Mouse (Mus musculus) heart, postnatal 0 days (tissue): Measurements from ENCODE around the gene Tmc6. TPM values are rescaled to one million over a fixed set of nuclear protein-coding genes. Genes with fewer than 3 reads are reported as not detected.
A peak's percentile ranks its signal among the peaks of the same experiment; 100 is the strongest.

Source experiments
- ATAC-seq: fragments of 200-750 bp; cut with Nextera tagmentation; 2 replicates; pipeline ENCODE4 v1.8.0; 2017; ENCODE audit warnings: low read depth, moderate number of reproducible peaks, moderate library complexity; ENCODE audit not compliant: insufficient read depth
- DNase-seq: peaks from one replicate; pipeline ENCODE4 v3.0.0-alpha.2; 2016; ENCODE audit warnings: low spot score
- H3K27ac ChIP-seq: fragments of 300-500 bp; sonication (generic); 2 replicates; pipeline ENCODE4 v1.5.1; 2014; ENCODE audit warnings: low read depth, mild to moderate bottlenecking
- H3K27me3 ChIP-seq: fragments of 300-500 bp; sonication (generic); 2 replicates; pipeline ENCODE4 v1.6.1; 2014; ENCODE audit warnings: low read length, mixed read lengths; ENCODE audit not compliant: control insufficient read depth, insufficient read depth
- H3K36me3 ChIP-seq: fragments of 300-500 bp; sonication (generic); replicated peaks from 2 replicates; pipeline ENCODE4 v1.6.1; 2014; ENCODE audit warnings: low read length, mixed read lengths; ENCODE audit not compliant: control insufficient read depth, insufficient read depth
- H3K4me1 ChIP-seq: fragments of 300-500 bp; sonication (generic); 2 replicates; pipeline ENCODE4 v1.6.1; 2014; ENCODE audit warnings: antibody characterized with exemption; ENCODE audit not compliant: control insufficient read depth, insufficient read depth
- H3K4me2 ChIP-seq: fragments of 300-500 bp; sonication (generic); 2 replicates; pipeline ENCODE4 v1.6.1; 2014; ENCODE audit warnings: low read depth, mild to moderate bottlenecking, low read length, moderate library complexity
- H3K4me3 ChIP-seq: fragments of 300-500 bp; sonication (generic); 2 replicates; pipeline ENCODE4 v1.5.1; 2014; ENCODE audit warnings: low read depth, low read length
- H3K9ac ChIP-seq: fragments of 300-500 bp; sonication (generic); replicated peaks from 2 replicates; pipeline ENCODE4 v1.6.1; 2014; ENCODE audit warnings: low read depth, low read length, mixed read lengths
- H3K9me3 ChIP-seq: fragments of 300-500 bp; sonication (generic); replicated peaks from 2 replicates; pipeline ENCODE4 v1.6.1; 2016; ENCODE audit warnings: low read length; ENCODE audit not compliant: control insufficient read depth
- CTCF ChIP-seq: IDR thresholded peaks from 2 replicates; pipeline ENCODE4 v1.5.1; 2016; ENCODE audit warnings: antibody characterized with exemption, control low read depth, low read depth
- EP300 ChIP-seq: IDR thresholded peaks from 2 replicates; pipeline ENCODE4 v1.6.1; 2016; ENCODE audit warnings: antibody characterized with exemption, low read depth
- WGBS: fragments of 180-500 bp; shearing (Covaris S2); extraction: QIAGEN DNeasy Blood & Tissue Kit; methylation state at CpG from one replicate; pipeline ENCODE4 v1.1.7; 2014; 5-methylcytosine and 5-hydroxymethylcytosine counted together
- polyA plus RNA-seq: library from polyadenylated mRNA; unstranded; fragments of >200 nt; fragmentation: Nextera tagmentation; extraction: Ambion mirVana; gene quantifications from 2 replicates; pipeline ENCODE4 v1.2.1, GENCODE M21; 2015
- total RNA-seq: library from RNA; depleted of rRNA; stranded (reverse); fragments of >200 nt; gene quantifications from 2 replicates; pipeline ENCODE4 v1.2.3, GENCODE M21; 2014; ENCODE audit warnings: low replicate concordance; rRNA removed

Gene Tmc6
- 23.4 and 31.8 TPM in 2 replicates for total RNA-seq
- 16.3 and 20.4 TPM in 2 replicates for polyA plus RNA-seq

GRCm38 (mm10) chr11:117781993-117782704 lies at the start of gene Tmc6, which contains the start of gene Tmc8:
Tmc6 (minus strand) TSS chr11:117782198.
Tmc8 (plus strand) TSS chr11:117782076.
- TF ChIP-seq EP300 (no peak), CTCF (no peak)
- ATAC-seq (no peak), DNase-seq (no peak)
- Histone ChIP-seq H3K27ac (peak within 1 kb of the TSS; percentile 97), H3K4me3 (peak within 1 kb of the TSS; percentile 54), H3K9me3 (no peaks in the 10 kb centered on the region), H3K36me3 (peaks cover 5% of the 10 kb centered on the region; the same call in 1 of the 2 replicates), H3K27me3 (no peaks in the 10 kb centered on the region), H3K4me2 (peak within 1 kb of the TSS; percentile 88), H3K9ac (peak within 1 kb of the TSS; percentile 64), H3K4me1 (peaks cover 30% of the 10 kb centered on the region)
- 32% methylated on average over 21 of the region's 24 CpGs for WGBS

GRCm38 (mm10) chr11:117830401-117830800 lies 48.4 kb upstream of the Tmc6 start:
- ATAC-seq = no peak
- no peaks in the 10 kb centered on the region for H3K36me3 ChIP-seq
- DNase-seq = no peak
- H3K4me3 ChIP-seq = no peak overlapping the region
- no peak overlapping the region for H3K4me2 ChIP-seq
- 47% methylated on average over 9 of the region's 9 CpGs for WGBS
- H3K9me3 ChIP-seq = no peaks in the 10 kb centered on the region
- no peak for TF ChIP-seq EP300
- no peak for TF ChIP-seq CTCF
- H3K27ac ChIP-seq = peak overlapping the region; percentile 91
- H3K27me3 ChIP-seq = no peaks in the 10 kb centered on the region
- H3K9ac ChIP-seq = 0 out of 2 replicates have a peak overlapping the region, but pooled peaks have one; percentile 21
- peaks cover 55% of the 10 kb centered on the region for H3K4me1 ChIP-seq

DNA sequence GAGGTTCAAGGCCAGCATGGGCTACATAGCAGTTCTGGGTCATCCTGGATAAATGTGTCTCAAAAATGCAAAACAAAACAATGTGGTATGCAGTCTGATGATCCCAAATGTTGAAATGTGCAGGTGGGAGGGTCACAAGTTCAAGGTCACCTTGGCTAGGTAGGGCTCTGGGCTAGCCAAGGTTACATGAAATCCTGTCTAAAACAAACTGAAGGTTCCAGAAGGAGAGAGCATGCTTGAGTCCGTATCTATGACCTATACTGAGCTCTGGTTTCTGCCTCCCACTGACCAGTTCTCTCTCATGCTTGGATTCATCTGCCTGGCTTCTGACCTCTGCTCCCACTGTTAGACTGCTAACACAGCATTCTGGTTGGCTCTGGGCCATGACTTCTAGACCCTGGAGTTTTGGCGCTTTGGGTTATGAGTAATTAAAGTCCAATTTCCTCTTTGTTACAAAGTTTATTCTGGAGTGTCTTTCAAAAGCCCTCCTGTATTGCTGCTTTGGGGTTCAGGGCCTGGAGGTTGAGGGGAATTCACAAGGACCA lies 47.7 kb upstream of the Tmc6 start:
- Histone ChIP-seq H3K9me3 (no peaks in the 10 kb centered on the region), H3K36me3 (no peaks in the 10 kb centered on the region), H3K4me1 (peaks cover 62% of the 10 kb centered on the region), H3K4me2 (no peak overlapping the region), H3K4me3 (no peak overlapping the region), H3K27me3 (no peaks in the 10 kb centered on the region), H3K9ac (0 out of 2 replicates have a peak overlapping the region, but pooled peaks have one; percentile 21), H3K27ac (peak overlapping the region; percentile 91)
- no peak for TF ChIP-seq EP300
- TF ChIP-seq CTCF = no peak
- WGBS = 37% methylated on average over 2 of the region's 2 CpGs
- DNase-seq (no peak), ATAC-seq (no peak)

DNA sequence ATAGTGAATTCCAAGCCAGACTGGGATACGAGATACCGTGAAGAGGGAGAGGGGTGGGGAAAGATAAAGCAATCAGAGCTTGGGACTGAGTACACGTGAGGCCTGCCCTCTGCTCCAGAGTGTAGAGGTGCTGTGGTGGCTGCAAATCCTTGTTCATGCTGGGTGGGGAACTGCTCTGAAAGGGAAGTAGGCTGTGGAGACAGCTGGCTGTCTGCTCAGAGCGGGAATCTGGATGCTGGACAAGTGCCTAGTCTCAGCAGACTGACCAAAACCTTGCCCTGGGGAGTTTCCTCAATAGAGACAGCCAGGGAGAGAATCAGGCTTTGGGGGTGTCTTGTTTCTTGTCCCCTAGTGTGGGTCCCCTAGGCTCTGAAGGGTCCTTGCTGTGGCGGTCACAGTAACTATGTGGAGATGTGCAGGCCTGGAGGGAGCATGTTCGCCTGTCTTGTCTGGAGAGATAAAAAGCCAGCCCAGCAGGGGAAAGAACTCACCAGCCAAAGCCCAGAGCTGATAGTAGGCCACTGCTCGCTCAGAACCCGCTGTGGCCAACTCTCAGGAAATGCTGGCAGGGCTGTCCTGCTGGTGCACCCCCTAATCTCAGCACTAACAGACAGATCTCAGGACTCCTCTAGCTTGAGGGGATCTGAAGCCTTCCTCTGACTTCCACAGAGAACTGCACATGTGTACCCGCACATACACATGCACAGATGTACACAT lies 47.0 kb upstream of the Tmc6 start:
- no peaks in the 10 kb centered on the region for H3K27me3 ChIP-seq
- H3K4me1 ChIP-seq = peaks cover 66% of the 10 kb centered on the region
- 0 out of 2 replicates have a peak overlapping the region, but pooled peaks have one; percentile 17 for H3K9ac ChIP-seq
- no peaks in the 10 kb centered on the region for H3K9me3 ChIP-seq
- H3K27ac ChIP-seq = peak overlapping the region; percentile 91
- TF ChIP-seq CTCF = no peak
- TF ChIP-seq EP300 = no peak
- ATAC-seq (peak; percentile 22), DNase-seq (peak; percentile 62)
- no peak overlapping the region; the same call in 1 of the 2 replicates for H3K4me2 ChIP-seq
- no peak overlapping the region for H3K4me3 ChIP-seq
- no peaks in the 10 kb centered on the region for H3K36me3 ChIP-seq
- WGBS = 10% methylated on average over 9 of the region's 9 CpGs

- Histone ChIP-seq H3K9me3 (no peaks in the 10 kb centered on the region), H3K27ac (peak overlapping the region; percentile 91), H3K9ac (peak overlapping the region; percentile 27; the same call in 1 of the 2 replicates), H3K36me3 (no peaks in the 10 kb centered on the region), H3K4me3 (peak overlapping the region; percentile 9; the same call in 1 of the 2 replicates), H3K27me3 (no peaks in the 10 kb centered on the region), H3K4me2 (peak overlapping the region; percentile 74), H3K4me1 (peaks cover 71% of the 10 kb centered on the region)
- DNase-seq (peak; percentile 75), ATAC-seq (no peak; the same call in 1 of the 2 replicates)
- WGBS = 30% methylated on average over 18 of the region's 18 CpGs
- no peak for TF ChIP-seq EP300
- no peak for TF ChIP-seq CTCF
Observed at GRCm38 (mm10) chr11:117828149-117828887, 46.3 kb upstream of the Tmc6 start.
